Mouse (Mus musculus): ENCODE measurements around the gene Foxp1.

The Foxp1 gene

DNA sequence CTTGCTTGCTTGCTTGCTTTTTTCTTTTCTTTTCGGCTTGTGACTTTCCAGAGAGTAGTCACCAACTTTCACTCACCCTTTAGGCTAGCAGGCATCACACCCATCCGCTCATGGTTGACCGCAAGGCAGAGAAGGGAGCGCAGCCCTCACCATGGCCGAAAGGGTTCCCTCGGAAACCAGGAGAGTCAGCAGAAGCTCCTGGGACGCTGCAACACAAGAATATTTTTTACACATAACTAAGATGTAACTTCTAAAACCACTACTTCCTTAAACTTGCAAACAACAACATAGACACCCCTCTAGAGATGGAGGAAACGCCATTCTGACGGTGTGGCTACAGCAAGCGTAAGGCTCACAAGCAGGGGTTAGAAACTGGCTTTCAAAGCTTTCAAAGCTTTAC lies 87.4 kb downstream of the Foxp1 start:
- no peak for DNase-seq

DNA sequence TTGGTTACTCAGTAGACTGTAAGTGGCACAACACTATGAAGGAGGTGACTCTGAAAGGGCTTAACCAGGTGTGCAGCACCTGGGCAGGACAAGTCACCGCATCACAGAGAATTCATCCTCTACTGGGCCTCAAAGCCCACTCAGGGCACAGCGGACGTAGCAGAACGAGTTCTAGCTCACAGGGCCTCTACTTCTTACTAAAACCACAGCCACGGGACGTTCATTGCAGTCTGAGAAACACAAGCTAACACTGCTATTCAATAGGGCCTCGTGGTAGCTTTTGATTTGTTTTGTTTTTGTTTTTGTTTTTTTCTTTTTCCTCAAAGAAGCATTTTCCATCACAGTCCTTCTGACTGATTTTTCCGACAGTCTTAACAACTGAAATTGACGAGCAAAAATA lies 89.5 kb downstream of the Foxp1 start:
- DNase-seq, result no peak

DNA sequence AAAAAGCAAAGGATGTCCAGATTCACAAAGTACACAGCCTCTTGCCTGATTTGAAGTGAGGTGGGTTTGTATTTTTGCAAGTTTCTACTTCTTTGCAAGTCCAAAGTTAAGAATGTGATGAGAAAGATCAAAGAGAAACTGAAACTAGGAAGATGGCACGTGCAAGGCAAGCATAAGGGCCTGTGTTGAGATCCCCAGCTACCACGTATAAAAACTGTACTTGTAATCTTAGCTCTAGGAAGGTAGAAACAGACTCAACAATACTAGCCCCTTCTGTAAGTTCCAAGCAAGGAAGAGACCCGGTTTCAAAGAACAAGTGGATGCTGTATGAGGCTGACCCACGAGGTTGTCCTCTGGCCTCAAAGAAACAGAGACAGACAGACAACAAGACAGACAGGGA lies 90.6 kb downstream of the Foxp1 start:
- DNase-seq, result no peak

DNA sequence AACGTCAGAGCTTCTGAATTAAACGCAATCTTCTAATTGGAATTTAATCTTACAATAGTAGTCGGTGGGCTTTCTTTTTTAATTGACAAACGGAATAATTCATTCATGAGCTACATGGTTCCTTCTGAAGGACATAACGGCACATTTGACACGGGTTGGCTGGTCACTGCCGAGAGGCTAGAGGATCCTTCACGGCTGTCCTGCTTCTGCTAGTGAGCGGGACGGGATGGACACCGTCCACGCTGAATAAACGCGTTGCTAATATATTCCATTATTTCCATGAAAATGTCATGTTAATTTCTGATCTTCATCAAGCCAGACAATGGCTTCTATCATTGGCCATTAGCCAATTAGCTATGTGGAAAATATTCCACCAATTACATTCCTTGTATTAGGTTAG lies 92.0 kb downstream of the Foxp1 start:
- no peak for DNase-seq

DNA sequence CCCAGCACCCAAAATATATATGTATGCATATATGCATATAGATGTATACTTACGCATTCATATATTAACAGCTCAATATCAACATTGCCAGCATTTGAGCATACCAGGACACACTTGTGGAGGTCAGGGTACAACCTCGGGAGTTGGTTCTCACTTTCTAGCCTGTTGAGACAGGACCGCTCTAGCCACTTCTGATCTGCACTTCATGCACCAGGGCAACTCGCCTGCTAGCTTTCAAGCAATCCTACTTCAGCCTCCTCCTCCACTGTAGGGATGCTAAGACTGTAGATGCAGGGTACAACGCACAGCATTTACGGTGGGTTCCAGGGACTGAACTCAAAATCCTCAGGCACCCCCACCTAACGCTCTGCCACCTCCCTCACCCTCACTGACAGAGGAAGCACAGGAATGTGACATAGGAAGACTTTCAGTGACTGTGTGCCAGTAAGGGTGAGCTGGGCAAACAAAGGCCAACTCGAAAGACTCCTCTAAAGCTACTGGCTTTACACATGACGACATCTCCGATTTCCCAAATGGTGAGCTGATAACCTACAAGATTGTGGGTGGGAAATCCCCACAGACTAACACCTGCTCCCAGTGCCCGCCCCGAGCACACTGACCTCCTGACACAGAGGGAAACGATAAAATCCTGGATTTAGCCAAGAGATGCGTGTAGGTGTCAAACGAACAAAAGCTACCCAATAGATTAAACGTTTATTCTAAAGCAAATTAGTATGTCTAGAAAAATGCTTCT lies 93.0 kb downstream of the Foxp1 start:
- DNase-seq, result no peak

DNA sequence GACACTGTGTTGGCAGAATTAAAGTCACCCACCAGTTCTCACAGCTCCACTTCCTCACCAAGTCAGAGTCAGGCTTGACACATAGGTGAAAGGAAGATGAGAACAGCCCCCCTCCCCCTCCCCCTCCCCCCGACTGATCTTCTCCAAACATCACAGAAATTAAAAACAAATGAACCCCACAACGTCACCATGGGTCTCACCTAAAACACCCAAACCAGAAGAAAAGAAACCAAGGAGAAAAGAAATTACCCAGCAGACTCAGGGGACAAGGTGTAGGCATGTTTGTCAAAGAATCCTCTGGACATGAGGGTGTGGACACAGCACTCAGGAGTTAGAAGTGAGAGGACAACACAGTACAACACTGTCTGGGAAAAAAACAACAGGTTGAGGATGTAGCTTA lies 93.6 kb downstream of the Foxp1 start:
- no peak for DNase-seq

DNA sequence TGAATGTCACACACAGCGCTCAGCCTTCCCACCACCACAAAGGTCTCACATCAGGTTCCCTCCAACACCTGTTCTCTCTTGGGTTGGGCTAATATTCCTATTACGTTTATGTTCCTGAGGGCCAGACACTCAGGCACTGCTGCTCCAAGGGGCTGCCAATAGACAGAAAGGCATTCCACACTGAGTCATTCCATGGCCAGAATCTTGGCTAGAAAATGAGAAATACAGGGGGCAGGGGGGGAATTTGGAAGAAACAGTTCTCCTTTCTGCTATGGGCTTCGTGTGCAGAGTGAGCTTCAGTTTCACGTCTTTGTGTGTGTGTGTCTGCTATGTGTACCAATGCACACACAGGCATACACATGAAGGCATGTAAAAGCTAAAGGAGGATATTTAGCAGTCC lies 95.2 kb downstream of the Foxp1 start:
- DNase-seq, result no peak

DNA sequence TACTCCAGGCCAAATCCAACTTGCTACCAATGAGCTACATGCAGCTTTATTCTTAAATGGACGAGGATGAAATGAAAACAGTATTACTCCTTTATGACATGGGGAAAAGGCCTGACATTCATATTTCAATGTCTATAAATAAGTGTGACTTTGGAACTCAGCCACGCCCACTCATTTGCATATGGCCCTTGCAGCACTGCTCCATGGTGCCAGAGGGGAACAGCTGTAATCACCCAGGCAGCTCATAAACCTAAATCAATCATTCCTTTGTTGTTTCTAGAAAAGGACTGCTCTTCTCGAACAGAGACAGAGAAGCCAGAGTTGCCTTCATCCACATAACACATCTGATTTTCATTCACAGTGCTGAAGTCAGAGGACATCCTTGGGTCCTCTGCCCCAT lies 97.5 kb downstream of the Foxp1 start:
- no peak for DNase-seq

DNA sequence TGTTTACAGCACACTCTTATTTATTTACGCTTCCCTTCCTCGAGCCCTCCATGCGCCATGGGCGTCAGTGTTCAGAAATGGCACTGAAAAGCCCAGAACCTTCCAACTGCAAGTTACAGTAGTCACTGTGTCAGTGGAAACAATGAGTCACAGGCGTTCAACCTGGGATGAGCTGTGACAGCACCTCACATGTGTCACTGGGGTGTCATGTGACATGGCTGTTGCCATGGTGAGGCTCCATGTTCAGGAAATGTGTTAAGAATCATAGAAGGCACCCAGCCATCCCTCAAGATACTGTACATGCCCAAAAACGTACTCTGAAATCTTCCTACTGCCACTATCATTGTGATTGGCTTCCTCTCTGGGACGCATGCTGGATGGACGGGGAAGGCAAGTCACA lies 101.9 kb downstream of the Foxp1 start:
- DNase-seq, result no peak

DNA sequence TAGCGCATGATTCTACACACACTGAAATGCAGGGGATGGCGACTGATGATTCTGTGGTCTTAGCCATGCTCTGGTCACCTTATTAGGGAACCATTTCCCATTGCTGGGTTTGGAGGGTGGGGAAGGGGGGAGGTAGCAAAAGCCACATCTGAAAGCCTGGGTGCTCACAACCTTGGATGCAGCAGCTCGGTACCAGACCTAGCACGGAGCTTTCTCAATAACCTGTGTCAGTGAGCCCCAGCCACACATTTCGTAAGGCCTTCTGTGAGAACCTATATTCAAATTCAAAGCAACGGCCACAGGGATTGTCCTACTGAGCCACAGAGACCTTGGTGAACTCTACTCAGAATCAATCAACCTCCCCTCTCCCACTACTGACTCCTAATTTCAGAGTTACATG lies 109.9 kb downstream of the Foxp1 start:
- no peak for DNase-seq

DNA sequence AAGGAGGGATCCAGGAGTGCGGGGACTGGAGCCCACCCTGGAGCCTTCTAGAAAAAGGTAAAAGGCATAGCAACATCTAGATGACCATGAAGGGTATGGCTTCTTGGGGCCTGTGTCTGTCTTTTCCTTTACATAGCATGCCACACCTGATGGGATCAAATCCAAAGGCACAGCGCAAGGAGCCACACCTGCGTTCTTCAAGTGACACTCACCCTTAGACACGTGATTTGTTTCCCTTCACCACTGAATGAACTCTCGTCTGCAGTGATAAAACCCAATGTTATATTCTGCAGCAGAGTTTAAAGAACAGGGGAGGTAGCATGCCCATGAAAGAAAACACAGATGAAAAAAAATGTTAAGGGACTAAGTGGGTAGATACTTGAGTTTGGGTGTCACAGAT lies 112.9 kb downstream of the Foxp1 start:
- DNase-seq, result no peak

DNA sequence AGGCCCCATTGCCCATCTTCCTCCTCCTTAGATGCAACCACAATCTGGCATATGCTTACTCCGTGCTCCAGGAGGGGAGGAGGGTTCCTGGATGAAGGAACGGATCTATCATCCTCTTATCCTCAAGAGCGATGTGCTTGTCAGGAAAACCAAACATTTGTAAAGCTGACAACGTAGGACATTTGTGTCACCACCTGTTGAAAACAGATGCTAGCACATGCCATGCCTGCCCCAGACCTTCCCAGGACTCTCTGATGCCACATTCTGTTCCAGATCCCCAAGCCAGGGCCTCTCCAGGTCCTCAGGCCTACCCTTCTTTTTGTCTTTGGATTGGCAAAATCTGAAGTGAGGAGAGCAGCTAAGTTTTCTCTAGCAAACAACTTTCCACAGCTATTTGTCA lies 113.6 kb downstream of the Foxp1 start:
- no peak for DNase-seq

DNA sequence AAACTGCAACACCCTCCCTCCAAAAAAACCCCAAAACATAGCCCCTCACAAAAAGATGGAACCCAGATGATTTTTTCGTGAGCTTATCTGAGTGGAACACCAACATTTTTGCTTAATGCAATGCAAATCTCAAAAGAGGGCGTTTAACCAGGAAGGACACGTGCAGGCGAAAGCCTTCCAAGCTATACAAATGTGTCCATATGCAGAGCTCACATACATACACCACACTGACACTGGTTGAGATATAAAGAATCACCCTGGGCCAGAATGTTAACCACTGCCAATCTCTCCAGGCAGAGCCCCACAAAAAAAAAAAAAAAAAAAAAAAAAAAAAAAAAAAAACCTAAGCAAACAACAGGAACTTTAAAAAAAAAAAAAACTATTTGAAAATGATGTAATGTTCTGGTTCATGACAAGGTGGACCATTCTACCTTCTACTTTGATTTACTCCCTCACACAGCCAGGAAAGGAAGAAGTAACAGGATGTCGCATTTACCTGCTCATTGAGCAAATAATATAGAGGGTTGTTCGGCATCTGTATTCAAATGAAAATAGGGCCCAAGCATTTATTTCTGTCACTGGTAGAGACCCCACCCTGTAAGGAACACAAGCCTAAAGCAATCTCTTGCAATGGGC lies 118.6 kb downstream of the Foxp1 start:
- DNase-seq, result no peak

DNA sequence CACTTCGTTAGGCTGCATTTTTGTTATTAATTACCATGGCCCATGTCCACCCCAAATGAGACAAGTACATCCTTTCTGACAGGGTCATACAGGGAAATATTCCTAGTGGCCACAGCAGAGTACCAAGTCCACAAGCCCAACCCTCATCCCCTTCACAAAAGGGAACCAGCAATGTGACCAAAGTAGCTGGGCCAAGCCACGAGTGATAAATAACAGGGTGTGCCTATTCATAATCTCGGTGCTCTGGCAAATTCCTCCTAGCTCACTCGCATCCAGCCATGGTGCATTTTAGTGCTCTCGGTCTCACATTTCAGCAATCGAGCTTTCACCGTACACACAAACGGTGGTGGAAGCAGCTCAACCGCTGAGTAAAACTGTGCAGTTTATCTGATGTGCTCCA lies 119.6 kb downstream of the Foxp1 start:
- DNase-seq, result no peak

DNA sequence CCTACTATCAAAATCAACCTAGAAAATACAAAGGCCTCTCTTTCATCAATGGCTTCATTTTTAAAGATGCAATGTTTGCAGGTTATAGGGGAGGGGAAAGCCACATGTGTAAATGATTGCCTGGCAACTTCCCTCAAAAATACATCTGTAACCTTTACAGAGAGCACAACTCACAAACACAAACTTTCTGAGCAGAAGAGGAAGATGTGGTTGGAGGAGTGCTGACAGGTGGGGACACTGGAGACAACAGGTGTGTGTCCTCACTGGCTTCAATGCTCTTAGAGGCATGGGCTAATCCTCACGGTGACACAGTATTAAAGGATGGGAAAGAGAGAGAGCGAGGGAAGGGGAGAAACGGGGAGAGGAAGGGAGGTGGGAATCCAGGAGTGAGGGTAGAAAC lies 120.2 kb downstream of the Foxp1 start:
- no peak for DNase-seq

DNA sequence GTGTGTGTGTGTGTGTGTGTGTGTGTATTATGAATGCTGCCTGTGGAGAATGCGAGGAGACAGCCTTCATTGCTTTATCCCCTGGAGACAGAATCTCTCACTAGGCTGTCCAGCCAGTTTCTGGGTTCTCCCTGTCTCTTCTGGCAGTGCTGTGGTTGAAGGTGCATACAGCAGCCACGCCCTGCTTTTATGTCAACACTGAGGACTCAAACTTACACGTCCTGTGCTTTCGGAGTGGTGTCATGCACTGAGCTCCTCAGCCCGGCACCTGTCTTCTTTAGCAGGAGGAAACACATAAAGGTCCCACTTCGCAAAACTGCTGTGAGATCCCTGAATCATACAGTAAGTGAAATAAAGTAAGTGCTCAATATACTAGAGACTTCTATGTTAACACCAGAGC lies 120.7 kb downstream of the Foxp1 start:
- DNase-seq, result no peak

DNA sequence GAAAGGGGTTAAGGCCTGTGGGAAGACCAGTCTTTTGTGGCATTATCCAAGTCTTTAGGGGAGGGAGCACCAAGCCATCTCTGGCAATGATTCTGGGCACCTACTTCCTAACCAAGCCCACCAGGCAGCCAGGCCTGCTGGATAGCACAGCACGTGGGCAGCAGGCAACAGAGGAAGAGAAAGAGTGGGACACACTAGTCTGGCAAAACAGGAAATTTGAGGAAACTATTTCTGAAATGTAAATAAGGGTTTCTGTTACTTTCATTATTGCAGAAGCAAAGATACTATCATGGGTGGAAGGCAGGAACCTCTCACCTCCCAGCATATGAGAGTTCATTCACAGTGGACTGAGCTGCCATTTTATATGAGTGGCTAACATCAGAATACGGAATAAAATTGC lies 121.3 kb downstream of the Foxp1 start:
- DNase-seq, result no peak

DNA sequence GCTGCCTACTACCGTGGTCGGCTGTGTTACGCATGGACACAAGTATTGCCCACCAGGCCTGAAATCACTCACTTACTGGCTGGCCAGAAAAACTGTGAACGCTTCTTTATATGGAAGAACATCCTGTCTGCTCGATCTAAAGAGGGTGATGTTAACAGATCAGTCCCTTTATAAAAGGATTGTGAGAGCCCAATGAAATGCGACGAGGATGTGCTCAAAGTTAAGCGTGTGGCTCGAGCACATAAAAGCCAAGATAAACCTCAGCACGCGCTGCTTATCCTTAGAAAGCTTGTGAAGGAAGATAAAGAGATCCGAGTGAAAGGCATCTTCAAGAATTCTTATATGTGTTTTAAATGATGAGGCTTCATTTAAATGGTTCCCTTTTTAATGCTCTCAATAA lies 126.8 kb downstream of the Foxp1 start:
- DNase-seq, result no peak

DNA sequence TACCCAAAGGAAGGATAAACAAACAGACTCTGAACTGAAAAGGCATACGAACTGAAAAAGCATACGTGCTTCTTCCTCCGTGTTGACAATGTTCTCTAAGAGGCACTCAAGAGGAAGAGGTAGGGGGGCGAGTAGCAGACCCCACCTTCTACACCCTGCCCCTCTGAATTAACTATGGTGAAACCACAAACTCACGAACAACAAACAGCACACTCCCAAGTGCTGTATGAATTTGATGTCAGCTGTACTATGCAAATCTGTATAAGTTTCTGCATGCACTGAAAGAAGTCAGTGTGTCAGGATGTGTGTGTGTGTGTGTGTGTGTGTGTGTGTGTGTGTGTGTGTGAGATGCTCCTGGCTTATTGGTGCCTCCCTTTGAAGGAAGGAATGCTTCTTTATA lies 127.7 kb downstream of the Foxp1 start:
- no peak for DNase-seq

DNA sequence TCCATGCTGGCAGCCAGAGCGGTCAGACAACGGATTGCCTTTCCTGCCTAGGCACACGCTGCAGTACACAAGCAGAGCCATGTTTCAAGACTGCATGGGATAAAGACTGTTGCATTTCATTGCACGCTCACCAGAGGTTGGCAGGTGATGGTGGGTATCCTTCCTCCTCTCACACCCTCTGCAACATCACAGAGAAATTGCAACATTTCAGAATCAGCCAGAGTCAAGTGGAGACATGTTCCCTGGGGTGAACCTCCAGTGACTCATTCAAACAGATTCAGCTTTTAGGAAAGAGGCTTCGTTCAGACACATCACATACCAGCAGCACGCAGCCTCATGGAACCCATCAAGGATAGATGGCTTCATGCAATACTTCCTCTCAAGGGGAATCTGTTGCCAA lies 130.0 kb downstream of the Foxp1 start:
- no peak for DNase-seq

DNA sequence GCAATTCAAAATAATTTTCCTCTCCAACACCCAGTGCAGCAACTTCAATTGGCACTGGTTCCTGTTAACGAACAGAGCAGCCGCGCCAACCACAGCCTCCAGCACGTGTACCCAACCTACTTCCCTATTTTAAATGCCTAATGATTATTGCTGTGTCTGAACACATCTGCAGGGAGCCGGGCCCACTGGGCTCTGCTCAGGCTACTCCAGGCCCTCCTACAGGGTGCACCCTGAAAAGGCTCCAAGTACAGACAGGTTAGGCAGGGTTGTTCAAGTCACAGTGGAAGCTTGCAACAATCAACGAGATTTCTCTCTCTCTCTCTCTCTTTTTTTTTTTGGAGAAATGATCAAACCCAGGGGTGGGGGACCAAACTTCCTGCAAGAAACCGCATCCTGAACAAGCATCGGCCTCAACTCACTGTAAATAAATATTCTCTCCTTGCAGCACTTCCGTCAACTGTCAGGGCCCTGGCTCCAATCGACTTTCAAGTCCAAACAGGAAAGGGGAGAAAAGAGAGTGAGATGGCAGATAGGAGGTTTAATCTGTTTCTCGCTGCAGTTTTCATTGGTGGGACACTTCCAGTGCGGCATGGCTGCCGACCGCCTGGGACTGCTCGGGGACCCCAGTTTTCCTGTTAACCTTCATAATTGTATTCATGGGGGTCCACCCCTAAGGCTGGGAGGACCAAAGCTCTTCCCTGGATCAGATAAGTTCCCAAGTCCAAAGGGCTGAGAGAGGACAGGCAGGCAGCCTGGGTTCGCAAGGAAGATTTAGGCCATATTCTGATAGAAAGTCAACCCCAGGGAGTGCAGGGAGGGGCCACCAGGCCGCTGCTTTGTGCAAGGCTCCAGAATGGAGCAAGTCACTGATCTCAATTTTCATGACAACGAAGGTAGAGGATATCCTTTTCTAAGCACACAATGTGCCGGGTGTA lies 133.5 kb downstream of the Foxp1 start:
- DNase-seq, result no peak

DNA sequence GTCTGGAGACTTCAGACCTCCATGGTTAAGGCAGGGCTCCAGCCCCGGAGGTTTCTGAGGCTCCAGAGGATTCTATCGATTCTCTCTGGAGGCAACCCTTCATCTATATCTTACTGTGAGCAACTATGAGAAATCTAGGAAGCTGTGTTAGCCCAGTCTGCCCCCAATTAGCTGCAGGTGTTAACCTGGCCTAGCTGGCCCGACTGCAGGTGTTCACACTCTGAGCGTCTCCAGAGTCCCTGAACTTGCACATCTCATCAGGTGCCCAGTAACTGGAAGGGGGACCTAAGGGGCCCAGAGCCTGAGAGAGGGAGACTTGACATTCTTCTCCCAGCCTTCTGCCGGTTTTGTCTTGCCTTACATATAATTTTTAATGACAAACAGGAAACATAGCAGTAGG lies 134.5 kb downstream of the Foxp1 start:
- no peak for DNase-seq

DNA sequence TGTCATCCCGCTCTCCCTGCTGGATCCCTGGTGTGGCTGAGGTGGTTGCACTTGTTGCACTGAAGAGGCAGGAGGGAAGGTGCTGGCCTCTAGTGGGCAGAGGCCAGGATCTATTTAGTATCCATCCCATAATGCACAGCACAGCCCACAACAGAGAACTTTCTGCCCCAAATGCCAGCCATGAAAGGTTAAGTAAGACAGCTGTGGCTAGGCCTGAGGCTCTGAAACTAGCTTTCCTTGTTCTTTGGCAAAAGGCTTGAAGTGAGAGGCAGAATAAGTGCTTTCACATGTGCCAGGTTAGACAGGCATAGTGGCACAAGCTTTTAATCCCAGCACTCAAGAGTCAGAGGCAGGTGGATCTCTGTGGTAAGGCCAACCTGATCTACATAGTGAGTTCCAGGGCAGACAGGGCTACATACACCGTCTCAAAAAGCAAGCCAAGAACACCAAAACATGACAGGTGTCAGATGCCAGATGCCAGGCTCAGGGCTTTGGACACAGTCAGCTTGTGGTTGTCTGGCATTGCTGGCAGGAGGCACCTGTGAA lies 137.4 kb downstream of the Foxp1 start:
- DNase-seq, result no peak
